Mouse (Mus musculus): Measurements from ENCODE around the gene Grm8.

Grm8 gene

DNA sequence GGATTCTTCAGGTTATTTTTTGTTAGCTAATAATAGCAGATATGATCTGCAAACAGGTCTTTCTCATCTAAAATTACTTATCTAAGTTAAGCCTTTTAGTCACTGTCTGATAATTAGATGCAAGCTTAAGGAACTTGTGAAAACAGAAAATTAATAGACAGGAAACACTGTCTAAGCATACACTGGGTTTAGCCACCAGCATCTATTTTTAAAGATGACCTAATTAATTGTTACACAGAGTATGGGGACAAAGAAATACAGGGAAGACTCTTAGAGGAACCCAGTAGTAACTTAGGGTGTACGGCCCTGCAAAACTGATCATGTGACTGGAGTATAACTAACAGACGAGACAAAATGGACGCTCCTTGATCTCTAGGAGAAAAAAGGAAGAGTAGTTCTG is 92.6 kb downstream of the Grm8 start:
- in situ Hi-C loops (cut with MboI, MseI) = no loop called here

DNA sequence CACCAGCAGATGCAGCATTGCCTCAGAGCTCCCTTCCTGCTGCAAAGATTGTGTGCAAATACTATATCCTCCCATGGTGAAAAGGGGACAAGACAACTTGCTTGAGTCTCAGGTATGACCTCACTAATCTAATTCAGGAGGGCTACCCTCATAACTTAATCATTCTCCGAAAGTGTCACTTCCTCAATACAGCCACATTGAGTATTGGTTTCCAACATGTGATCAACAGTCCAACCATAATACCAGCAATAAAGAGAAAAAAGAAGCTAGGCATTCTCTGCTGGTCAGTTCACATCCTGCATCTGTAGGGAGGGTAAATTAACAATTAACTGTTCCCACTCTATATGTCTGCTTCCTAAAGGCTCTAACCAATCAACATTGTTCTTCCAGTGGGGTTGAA is 94.2 kb downstream of the Grm8 start:
- in situ Hi-C loops (cut with MboI, MseI) = no loop called here

DNA sequence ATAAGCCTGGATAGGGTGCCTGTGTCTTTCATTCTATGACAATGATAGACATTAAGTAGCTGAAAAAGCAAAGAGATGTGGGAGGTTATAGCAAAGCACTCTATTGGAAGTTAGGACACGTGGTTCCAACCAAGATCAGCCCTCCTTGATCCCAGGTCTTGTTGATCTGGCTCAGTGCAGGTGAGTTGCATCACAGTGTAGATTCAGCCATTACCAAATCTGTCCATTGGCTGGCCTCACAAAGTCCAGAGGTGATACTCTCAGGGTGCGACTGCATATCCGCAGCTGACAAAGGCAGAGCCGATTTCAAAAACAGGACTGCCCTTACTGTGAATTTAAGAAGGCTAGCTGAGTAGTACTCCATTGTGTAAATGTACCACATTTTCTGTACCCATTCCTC is 103.0 kb downstream of the Grm8 start:
- in situ Hi-C loops (cut with MboI, MseI) = no loop called here

DNA sequence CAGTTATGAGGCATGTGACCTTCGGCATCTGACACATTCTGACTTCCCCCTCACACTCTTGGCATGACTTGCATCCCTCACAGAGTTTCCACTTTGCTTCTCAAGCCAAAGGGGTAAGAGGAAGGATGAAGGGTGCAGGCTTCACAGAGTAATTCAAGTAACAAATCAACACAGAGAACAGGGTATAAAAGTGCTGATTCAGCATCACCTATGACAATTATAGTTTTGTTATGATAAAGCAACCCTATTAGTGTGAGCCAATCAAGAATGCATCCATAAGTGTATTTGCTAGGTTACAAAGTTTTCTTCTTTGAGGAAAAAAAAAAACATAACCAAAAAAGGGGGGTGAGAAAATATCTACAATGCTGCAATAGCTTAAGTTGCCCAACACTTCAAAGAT is 117.3 kb downstream of the Grm8 start:
- in situ Hi-C loops (cut with MboI, MseI) = no loop called here

DNA sequence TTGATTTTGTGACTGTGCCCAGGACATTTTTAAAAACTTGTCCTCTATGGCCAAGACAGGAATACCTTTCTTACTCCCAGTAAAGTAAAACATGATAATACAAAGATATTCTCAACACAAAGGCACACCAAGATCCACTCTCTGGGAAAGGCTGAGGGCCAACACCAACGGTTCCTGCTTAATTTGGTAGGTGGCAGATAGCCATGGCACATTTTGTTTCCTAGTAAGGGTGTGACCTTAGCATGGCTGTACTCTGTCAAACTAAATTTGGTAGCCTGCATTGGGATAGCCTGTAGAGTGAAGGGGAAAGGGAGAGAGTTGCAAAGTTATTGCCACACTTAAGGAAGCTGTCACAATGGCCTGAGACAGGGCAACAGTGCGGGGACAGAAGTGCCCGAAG is 128.0 kb downstream of the Grm8 start:
- in situ Hi-C loops (cut with MboI, MseI) = no loop called here

- in situ Hi-C loops (cut with MboI, MseI) = no loop called here
Observed at GRCm38 (mm10) chr6:27997250-27997649, 137.7 kb downstream of the Grm8 start.

DNA sequence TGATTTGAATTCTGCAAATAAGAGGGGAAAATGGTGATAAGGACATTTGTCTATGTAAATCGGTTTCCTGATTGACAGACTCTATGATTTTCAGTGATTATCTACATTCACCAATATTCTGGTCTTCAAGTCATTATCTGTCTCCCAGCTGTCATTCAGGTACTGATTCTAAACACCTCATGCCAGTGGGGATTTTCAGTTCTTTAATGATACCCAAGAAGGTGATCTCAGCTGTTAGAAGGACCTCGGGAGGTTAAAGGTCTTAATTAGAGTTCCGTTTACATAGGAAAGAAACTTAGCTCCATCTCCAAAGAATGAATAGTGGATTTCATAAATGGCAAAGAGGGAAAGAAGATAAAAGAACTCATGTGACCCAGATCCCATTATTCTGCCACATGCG is 143.7 kb downstream of the Grm8 start:
- in situ Hi-C loops (cut with MboI, MseI) = no loop called here

- in situ Hi-C loops (cut with MboI, MseI) = no loop called here
Observed at GRCm38 (mm10) chr6:27982598-27982997, 152.4 kb downstream of the Grm8 start.

DNA sequence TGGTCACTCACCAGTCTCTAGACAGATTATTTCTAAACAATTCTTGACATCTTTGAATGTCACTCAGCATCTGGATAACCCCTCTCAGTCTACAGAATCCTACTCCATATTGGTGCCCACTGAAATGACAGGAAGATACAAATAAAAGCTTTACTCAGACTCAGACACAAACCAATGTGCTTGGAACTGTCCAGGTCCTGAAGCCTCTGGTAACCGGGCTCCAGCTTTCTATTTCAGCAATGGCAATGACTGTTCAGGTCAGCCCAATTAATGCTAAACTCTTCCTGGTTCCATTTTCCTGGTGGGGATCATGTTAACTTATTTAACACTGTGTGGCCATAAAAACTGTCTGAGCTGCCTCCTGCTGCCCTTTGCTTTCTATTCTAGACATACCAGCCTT is 153.0 kb downstream of the Grm8 start:
- in situ Hi-C loops (cut with MboI, MseI) = no loop called here

DNA sequence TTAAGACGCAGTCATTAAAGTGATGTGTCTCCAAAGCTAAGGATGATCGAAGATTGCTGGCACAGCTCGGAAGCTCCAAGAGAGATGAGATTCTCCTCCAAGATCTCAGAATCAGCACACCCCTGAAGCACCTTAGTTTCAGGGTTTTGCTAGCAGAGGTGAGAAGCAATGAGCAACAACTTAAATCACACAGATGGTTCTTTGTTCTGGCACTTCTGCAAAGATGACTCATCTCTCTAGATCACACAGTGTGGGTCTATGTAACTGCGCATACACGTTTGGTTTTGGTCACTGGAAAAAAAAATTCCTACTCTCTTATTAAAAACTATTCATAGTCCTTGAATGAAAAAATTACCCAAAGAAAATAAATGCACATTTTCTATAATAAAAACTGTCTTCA is 157.6 kb downstream of the Grm8 start:
- in situ Hi-C loops (cut with MboI, MseI) = no loop called here

- in situ Hi-C loops (cut with MboI, MseI) = no loop called here
Observed at GRCm38 (mm10) chr6:27968859-27969258, 166.1 kb downstream of the Grm8 start.

DNA sequence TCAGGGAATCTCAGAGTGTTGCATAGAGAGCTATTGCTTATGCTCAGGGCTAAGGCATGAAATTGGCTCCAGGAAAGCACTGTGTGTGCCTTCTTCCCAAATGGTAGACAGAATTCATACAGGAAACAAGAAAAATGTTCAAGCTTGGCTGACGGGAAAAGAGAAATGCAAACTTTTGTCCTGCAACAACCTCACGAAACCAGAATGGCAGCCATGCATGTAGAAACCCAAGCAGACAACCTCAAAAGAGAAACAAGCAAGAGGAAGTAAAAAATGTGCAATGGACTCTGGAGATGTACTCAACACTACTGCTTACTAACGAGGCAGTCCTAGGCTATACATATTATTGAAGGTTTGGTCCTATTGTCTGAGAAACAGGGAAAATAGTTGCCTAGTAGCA is 167.9 kb downstream of the Grm8 start:
- in situ Hi-C loops (cut with MboI, MseI) = no loop called here

- in situ Hi-C loops (cut with MboI, MseI) = no loop called here
Observed at GRCm38 (mm10) chr6:27965237-27965636, 169.7 kb downstream of the Grm8 start.

- in situ Hi-C loops (cut with MboI, MseI) = no loop called here
Observed at GRCm38 (mm10) chr6:27963887-27964286, 171.1 kb downstream of the Grm8 start.

DNA sequence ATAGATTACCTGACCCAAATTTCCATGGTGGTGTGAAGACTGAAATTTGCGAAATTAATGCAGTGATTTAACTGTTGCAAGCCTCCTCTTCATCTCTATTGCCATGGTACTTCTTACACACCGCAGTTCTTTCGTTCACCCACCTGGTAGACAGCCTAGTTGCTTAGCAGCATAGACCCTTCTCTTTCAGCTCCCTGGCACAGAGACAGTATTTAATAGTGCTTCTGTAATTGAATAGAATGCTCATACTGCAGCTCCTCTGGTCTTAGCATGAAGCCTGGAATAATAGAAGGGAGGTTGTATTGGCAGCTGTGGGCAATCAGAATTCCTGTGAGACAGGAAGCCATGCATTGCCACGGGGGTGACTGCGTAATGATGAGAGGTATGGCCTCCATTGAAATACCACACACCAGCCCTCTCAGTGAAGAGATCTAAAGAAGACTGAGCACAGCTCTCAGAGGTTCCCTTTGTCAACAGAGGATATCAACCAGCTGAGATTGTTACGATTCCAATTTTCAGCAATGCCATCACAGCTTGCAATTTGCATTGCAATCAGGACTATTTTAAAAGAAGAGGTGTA is 178.6 kb downstream of the Grm8 start:
- in situ Hi-C loops (cut with MboI, MseI) = no loop called here

DNA sequence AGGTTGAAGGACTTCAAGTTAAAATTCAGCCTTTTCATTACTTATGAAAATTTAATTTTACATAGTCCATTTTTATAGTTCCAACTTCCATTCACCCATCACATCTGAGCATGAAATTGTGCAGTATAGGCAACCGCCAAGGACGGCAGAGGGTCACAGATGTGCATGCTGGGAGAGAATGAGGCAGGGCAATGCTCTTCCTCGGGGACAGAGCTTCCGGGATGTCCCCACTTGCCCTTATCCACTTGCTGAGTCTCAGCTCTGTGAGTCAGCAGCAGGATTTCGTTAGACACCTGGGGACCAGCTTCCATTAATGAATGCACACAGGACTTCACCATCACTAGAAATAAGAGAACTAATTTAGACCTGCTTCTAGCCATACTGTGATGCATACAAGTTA is 183.5 kb downstream of the Grm8 start:
- in situ Hi-C loops (cut with MboI, MseI) = no loop called here

GRCm38 (mm10) chr6:27928058-27928457 is 206.9 kb downstream of the Grm8 start:
- in situ Hi-C loops (cut with MboI, MseI) = no loop called here

DNA sequence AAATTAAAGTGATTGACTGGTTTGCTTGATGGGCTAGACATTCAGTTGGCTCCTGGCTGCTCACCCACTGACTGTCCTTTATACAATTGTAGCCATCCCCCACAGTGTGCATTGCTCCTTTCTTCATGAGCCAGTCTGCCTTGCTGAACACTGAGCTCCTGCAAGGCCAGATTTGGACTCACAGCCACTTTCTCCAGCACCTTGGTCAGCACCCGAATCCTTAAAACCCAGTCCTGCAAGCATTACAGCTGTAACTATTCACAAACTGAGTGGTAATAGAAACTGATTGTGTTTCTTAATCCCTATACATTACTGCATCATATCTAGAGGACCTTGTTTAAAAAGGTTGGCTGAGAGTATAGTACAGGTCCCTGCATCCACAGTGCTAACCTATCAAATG is 221.7 kb downstream of the Grm8 start:
- in situ Hi-C loops (cut with MboI, MseI) = no loop called here

DNA sequence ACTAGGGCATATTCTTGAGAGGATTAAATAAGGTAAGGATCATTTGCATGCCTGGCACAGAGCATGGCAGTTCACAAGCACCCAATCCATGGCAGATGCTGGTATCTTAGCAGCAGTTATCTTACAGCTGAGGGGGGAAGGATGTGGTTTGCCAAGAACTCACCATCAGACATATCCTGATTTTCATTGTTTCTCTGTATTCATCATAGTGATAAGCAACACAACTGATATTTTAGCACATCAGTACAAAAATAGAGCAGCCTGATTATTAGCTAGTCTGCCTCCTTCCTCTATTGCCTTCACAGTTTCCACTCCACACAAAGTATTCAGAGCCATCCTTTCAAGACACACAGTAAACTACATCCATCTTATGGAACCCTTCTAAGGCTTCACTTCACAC is 230.6 kb downstream of the Grm8 start:
- in situ Hi-C loops (cut with MboI, MseI) = no loop called here

DNA sequence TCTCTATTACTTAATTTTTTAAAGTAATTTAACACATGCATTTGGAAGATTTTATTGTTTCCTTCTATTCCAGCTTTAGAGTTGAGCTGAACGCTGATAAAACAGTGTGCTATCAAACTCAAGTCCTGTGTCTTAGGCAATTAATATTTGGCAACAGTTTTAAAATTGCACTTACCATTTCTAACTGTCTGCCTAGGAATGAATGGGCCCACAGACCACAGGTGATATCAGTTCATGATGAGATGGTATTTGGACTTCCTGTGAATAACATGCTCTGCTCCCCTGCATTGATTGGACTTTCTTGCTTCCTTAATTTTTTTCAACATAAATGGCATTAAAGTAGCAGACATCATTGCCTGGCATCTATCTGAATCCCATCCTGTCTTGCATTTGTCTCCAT is 232.8 kb downstream of the Grm8 start:
- in situ Hi-C loops (cut with MboI, MseI) = no loop called here

GRCm38 (mm10) chr6:27901396-27901795 is 233.6 kb downstream of the Grm8 start:
- in situ Hi-C loops (cut with MboI, MseI) = no loop called here

DNA sequence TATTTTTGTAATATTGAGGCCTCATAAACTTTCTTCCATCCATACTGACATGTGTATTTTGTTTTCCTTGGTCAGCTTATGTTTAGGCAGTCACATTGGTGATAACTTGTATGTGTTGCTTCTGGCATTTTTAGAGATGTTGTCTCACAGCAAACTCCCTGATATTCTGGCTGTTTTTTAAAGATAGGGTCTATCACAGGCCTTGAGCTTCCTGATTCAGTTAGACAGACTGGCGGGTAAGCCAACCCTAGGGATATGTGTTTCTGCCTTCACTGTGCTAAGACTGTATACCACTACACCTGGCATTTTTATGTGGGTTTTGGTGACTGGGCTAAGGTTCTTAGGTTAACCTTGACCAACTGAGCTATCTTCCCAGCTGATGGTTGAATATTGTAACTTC is 239.8 kb downstream of the Grm8 start:
- in situ Hi-C loops (cut with MboI, MseI) = no loop called here

DNA sequence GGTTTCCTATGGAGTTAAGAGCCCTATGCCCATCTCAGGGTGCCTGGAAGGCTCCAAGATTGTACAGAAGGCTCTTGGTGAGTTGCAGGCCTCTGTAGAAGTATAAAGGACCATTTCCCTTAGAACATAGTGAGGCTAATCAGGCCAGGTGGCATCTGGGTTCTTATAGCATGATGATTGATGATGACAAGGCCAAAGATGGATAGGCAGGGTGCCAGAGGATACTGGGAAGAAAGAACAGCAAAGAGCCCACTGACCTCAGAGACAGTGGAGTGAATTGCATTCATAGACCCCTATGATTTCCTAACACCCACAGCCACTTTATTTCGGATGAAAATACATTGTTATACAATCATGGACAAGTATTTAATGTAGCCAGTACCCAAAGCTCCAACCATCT is 242.1 kb downstream of the Grm8 start:
- in situ Hi-C loops (cut with MboI, MseI) = no loop called here

DNA sequence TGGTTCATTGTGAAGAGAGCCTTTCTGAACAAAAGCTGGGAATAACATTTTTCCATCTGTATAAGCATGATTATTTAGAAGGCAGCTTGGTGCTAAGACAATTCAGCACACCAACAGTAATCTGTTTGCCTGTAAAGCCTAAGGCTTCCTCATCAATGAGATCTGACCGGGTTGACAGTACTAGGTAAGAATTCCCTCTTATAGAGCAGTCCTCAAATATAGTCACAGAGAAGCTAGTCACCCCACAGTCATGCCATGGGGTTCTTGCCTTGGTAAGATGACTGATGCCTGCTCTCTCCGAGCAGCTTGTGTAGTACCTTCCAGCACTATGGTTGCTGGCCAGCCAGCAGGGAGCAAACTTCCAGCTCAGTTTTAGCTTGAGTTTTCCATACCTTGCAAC is 246.6 kb downstream of the Grm8 start:
- in situ Hi-C loops (cut with MboI, MseI) = no loop called here

DNA sequence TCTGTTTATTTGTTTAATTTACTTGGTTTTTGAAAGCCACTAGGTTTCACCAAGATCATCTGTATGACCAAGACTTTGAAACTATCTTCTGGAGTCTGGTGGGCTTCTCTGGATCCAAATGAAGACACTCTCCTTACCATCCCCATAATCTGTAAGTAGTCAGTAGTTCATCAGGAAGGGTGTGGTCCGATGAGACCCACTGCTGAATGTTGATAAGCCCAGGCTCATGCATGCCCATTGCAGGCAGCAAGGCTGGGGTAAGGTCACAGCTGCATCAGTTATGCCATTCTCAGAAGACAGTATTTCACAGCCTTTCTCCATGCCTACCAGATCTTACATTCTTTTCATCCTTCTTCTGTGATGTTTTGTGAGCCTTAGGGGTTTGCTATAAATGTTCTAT is 247.1 kb downstream of the Grm8 start:
- in situ Hi-C loops (cut with MboI, MseI) = no loop called here
